Mouse (Mus musculus): ENCODE results near the gene Foxa1. TPM values are rescaled to one million over a fixed set of nuclear protein-coding genes. Genes with fewer than 3 reads are reported as not detected.

The Foxa1 gene
- polyA plus RNA-seq, 1 experiment from 2014 or later = 3.8 TPM

- Histone ChIP-seq H3K4me1 (peaks cover 19% of the 10 kb centered on the region), H3K4me2 (replicated peaks) (peak overlapping the region; percentile 26)
Measured at GRCm38 (mm10) chr12:57548352-57548980, 1.8 kb upstream of the Foxa1 start.

DNA sequence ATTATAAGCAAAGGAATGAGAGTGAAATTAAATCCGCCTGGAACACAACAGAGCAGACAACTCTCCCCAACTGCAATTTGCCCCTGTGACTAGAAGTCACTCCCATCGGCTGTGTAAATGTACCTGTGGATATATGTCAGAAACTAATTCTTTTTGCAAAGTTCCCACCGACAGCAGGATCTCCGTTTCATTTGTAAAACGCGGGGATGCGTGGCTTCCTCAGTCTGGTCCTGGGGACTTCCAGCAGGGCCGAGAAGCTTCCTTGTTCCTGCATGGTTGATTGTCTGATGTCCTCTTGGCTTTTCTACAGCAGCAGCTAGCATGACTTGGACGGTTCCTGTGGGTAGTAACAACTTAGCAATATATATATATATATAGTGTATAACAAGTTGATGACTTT, 1.2 kb upstream of the Foxa1 start:
- H3K27ac ChIP-seq (replicated peaks) = peak overlapping the region; percentile 39; the same call in 1 of the 2 replicates
- ATAC-seq (ENCODE audit: low FRiP score, low read depth) = no peak
- no peaks in the 10 kb centered on the region for H3K36me3 ChIP-seq
- H3K27me3 ChIP-seq = peaks cover 96% of the 10 kb centered on the region
- H3K4me2 ChIP-seq (replicated peaks) = no peak overlapping the region
- no peaks in the 10 kb centered on the region for H3K9me3 ChIP-seq
- 0 out of 2 replicates have a peak overlapping the region, but pooled peaks have one; percentile 9 for H3K4me3 ChIP-seq
- 2% methylated on average over 9 of the region's 9 CpGs for WGBS
- H3K9ac ChIP-seq (replicated peaks) = no peak overlapping the region
- H3K4me1 ChIP-seq = peaks cover 23% of the 10 kb centered on the region

More at GRCm38 (mm10) chr12:57548352-57548980, 1.8 kb upstream of the Foxa1 start:
- Histone ChIP-seq H3K36me3 (no peaks in the 10 kb centered on the region), H3K9me3 (no peaks in the 10 kb centered on the region), H3K4me3 (peak overlapping the region; percentile 17; the same call in 1 of the 2 replicates), H3K27me3 (peaks cover 96% of the 10 kb centered on the region), H3K27ac (replicated peaks) (peak overlapping the region; percentile 39), H3K9ac (replicated peaks) (no peak overlapping the region)
- no peak for ATAC-seq (ENCODE audit: low FRiP score, low read depth)
- 1% methylated on average over 20 of the region's 20 CpGs for WGBS

GRCm38 (mm10) chr12:57545371-57546241, 1.1 kb downstream of the Foxa1 start:
- peak; percentile 73 for ATAC-seq (ENCODE audit: low FRiP score, low read depth)
- peak overlapping the region; percentile 77 for H3K27ac ChIP-seq (replicated peaks)
- no peaks in the 10 kb centered on the region for H3K36me3 ChIP-seq
- peaks cover 30% of the 10 kb centered on the region for H3K4me1 ChIP-seq
- peak overlapping the region; percentile 52 for H3K4me3 ChIP-seq
- H3K27me3 ChIP-seq = peaks cover 94% of the 10 kb centered on the region
- H3K9me3 ChIP-seq = no peaks in the 10 kb centered on the region
- peak overlapping the region; percentile 76 for H3K9ac ChIP-seq (replicated peaks)
- peak overlapping the region; percentile 79 for H3K4me2 ChIP-seq (replicated peaks)
- WGBS = under 1% methylated on average over 81 of the region's 106 CpGs

GRCm38 (mm10) chr12:57544641-57545370, 1.9 kb downstream of the Foxa1 start:
- no peaks in the 10 kb centered on the region for H3K9me3 ChIP-seq
- H3K27me3 ChIP-seq = peaks cover 88% of the 10 kb centered on the region
- WGBS = 1% methylated on average over 31 of the region's 31 CpGs
- ATAC-seq (ENCODE audit: low FRiP score, low read depth) = no peak; the same call in 1 of the 2 replicates
- H3K36me3 ChIP-seq = no peaks in the 10 kb centered on the region
- peak overlapping the region; percentile 52 for H3K4me3 ChIP-seq
- H3K4me2 ChIP-seq (replicated peaks) = peak overlapping the region; percentile 79
- peak overlapping the region; percentile 77 for H3K27ac ChIP-seq (replicated peaks)
- H3K9ac ChIP-seq (replicated peaks) = peak overlapping the region; percentile 76
- H3K4me1 ChIP-seq = peaks cover 30% of the 10 kb centered on the region

DNA sequence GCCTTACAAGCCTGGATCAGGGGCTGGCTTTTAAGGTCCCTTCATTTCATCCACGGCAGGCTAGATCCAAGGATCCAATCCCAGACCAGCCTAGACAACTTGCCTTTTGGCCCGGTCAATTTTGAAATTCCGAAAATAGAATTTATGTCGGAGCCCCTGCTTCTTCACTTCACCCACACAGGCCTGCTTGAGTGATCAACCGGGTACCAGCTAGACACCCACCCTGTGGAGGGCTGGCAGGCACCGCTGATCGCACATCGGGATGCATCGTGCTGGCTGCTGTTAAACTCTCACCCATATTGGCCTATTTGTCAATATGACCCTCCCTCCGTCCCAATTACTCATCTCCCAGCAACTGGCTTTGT, 3.1 kb downstream of the Foxa1 start:
- 3% methylated on average over 10 of the region's 10 CpGs for WGBS
- no peak for ATAC-seq (ENCODE audit: low FRiP score, low read depth)
- Histone ChIP-seq H3K9me3 (no peaks in the 10 kb centered on the region), H3K27me3 (peaks cover 88% of the 10 kb centered on the region), H3K4me3 (peak overlapping the region; percentile 34), H3K4me1 (peaks cover 31% of the 10 kb centered on the region), H3K9ac (replicated peaks) (peak overlapping the region; percentile 49; the same call in 1 of the 2 replicates), H3K27ac (replicated peaks) (peak overlapping the region; percentile 61; the same call in 1 of the 2 replicates), H3K36me3 (no peaks in the 10 kb centered on the region), H3K4me2 (replicated peaks) (peak overlapping the region; percentile 45)

DNA sequence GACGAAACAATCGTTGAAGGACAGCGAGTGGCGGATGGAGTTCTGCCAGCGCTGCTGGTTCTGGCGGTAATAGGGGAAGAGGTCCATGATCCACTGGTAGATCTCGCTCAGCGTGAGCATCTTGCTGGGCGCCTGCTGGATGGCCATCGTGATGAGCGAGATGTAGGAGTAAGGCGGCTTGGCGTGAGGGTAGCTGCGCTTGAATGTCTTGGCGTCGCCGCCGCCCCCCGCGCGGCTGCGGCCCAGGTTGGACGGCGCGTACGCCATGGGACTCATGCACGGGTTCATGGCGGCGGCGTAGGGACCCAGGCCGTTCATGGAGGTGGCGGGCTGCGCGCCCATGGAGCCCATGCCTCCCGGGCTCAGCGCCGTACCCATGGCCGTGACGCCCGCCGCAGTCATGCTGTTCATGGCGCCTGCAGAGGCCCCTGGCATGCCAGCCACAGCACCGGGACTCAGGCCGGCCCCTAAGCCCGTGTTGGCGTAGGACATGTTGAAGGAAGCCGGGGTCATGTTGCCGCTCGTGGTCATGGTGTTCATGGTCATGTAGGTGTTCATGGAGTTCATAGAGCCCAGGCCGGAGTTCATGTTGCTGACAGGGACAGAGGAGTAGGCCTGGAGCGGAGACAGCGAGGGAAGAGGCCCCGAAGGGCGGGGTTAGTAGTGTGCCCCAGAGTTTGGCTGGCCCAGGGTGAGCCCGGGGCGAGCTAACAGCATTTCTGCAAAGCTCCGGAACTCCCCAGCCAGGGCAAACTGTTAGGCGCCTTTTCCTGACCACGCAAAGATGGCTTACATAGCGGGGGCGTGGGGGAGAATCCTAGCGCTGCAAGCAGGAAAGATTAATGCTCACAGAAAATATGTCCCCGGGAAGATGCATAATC, 3.7 kb downstream of the Foxa1 start:
- WGBS = under 1% methylated on average over 62 of the region's 63 CpGs
- peaks cover 85% of the 10 kb centered on the region for H3K27me3 ChIP-seq
- no peak for ATAC-seq (ENCODE audit: low FRiP score, low read depth)
- H3K36me3 ChIP-seq = no peaks in the 10 kb centered on the region
- H3K9ac ChIP-seq (replicated peaks) = peak overlapping the region; percentile 49
- H3K4me1 ChIP-seq = peaks cover 35% of the 10 kb centered on the region
- peak overlapping the region; percentile 45 for H3K4me2 ChIP-seq (replicated peaks)
- H3K9me3 ChIP-seq = no peaks in the 10 kb centered on the region
- peak overlapping the region; percentile 61 for H3K27ac ChIP-seq (replicated peaks)
- H3K4me3 ChIP-seq = peak overlapping the region; percentile 34

DNA sequence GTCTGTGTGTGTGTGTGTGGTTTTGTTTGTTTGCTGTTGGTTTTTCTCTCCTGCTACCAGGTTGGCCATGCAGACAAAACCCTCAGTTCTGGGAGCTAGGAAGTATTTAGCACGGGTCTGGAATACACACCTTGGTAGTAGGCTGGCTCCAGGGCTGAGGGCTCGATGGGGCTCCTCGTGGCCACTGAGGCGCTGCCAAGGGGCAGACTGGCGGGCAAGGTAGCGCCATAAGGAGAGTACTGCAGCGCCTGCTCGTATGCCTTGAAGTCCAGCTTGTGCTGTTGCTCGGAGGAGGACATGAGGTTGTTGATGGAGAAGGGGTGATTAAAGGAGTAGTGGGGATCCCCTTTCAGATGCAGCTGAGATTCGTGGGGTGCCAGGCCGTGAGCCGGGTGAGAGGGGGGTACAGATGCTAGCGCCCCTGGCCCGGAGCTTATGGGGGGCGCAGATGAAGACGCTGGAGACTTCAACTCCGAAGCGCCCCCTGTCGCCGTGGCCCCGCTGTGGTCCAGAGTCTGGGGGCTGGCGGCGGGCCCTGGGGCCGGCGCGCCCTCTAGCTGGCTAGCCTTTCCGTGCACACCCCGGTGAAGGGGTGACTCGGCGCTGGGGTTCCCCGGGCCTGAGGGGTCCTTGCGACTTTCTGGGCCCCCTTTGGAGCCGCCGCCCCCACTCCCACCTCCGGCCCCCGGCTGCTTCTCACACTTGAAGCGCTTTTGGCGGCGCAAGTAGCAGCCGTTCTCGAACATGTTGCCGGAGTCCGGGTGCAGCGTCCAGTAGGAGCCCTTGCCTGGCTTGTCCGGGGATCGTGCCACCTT, 4.6 kb downstream of the Foxa1 start:
- H3K27ac ChIP-seq (replicated peaks) = peak overlapping the region; percentile 61; the same call in 1 of the 2 replicates
- ATAC-seq (ENCODE audit: low FRiP score, low read depth) = peak; percentile 31
- H3K4me2 ChIP-seq (replicated peaks) = peak overlapping the region; percentile 45
- H3K27me3 ChIP-seq = peaks cover 79% of the 10 kb centered on the region
- no peaks in the 10 kb centered on the region for H3K36me3 ChIP-seq
- WGBS = 1% methylated on average over 46 of the region's 46 CpGs
- H3K9ac ChIP-seq (replicated peaks) = peak overlapping the region; percentile 49; the same call in 1 of the 2 replicates
- peak overlapping the region; percentile 34 for H3K4me3 ChIP-seq
- H3K4me1 ChIP-seq = peaks cover 35% of the 10 kb centered on the region
- no peaks in the 10 kb centered on the region for H3K9me3 ChIP-seq

DNA sequence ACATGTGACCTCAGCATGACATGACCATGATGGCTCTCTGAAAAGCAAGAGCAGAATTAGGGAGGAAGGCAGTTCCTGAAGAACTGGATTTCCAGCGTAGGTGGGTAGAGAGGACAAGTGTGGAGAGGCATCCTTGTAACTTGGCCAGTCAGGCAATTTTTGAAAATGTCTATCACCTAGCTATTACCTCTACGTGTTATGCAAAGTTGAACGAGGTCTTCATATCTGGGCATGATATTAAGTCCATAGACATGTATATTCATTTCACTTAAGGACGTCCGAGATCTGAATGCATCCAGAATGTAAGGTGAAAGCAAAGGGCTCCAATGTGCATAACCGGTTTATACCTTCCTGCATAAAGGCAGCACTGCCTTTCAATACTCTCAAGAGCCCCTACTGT, 5.6 kb downstream of the Foxa1 start:
- Histone ChIP-seq H3K4me2 (replicated peaks) (peak overlapping the region; percentile 45), H3K27me3 (peaks cover 79% of the 10 kb centered on the region), H3K36me3 (no peaks in the 10 kb centered on the region), H3K4me1 (peaks cover 30% of the 10 kb centered on the region), H3K9ac (replicated peaks) (no peak overlapping the region), H3K4me3 (peak overlapping the region; percentile 15), H3K27ac (replicated peaks) (0 out of 2 replicates have a peak overlapping the region, but pooled peaks have one; percentile 25), H3K9me3 (no peaks in the 10 kb centered on the region)
- WGBS = 9% methylated on average over 6 of the region's 6 CpGs
- no peak for ATAC-seq (ENCODE audit: low FRiP score, low read depth)

- ATAC-seq (ENCODE audit: low FRiP score, low read depth) = no peak
- peak overlapping the region; percentile 51 for H3K4me2 ChIP-seq (replicated peaks)
- H3K36me3 ChIP-seq = no peaks in the 10 kb centered on the region
- H3K4me1 ChIP-seq = peaks cover 32% of the 10 kb centered on the region
- H3K9me3 ChIP-seq = no peaks in the 10 kb centered on the region
- H3K9ac ChIP-seq (replicated peaks) = peak overlapping the region; percentile 31; the same call in 1 of the 2 replicates
- peak overlapping the region; percentile 33 for H3K4me3 ChIP-seq
- peak overlapping the region; percentile 78 for H3K27ac ChIP-seq (replicated peaks)
- peaks cover 79% of the 10 kb centered on the region for H3K27me3 ChIP-seq
- 1% methylated on average over 10 of the region's 10 CpGs for WGBS
Measured at GRCm38 (mm10) chr12:57539551-57539985, 7.1 kb downstream of the Foxa1 start.
